Mouse (Mus musculus) liver, adult 2 months (tissue): ENCODE measurements around the gene Fam71b. TPM values are rescaled to one million over a fixed set of nuclear protein-coding genes. Genes with fewer than 3 reads are reported as not detected.

Experiments used
- DNase-seq: peaks from one replicate; pipeline ENCODE4 v3.0.0-alpha.2; 2011; ENCODE audit warnings: low read depth, low spot score; ENCODE audit errors: extremely low read depth
- H3K27ac ChIP-seq: fragments of 200-500 bp; replicated peaks from 2 replicates; pipeline ENCODE4 v1.5.1; 2012; ENCODE audit warnings: low read depth, mild to moderate bottlenecking, control low read depth, inconsistent platforms, low read length; ENCODE audit not compliant: insufficient read depth
- H3K27me3 ChIP-seq: fragments of 200-500 bp; 2 replicates; pipeline ENCODE4 v1.6.1; 2012; ENCODE audit warnings: mild to moderate bottlenecking, moderate library complexity, low read length, inconsistent platforms; ENCODE audit not compliant: control insufficient read depth, insufficient read depth
- H3K36me3 ChIP-seq: fragments of 200-500 bp; 2 replicates; pipeline ENCODE4 v1.6.1; 2012; ENCODE audit warnings: low read length, inconsistent platforms; ENCODE audit not compliant: control insufficient read depth, insufficient read depth
- H3K4me1 ChIP-seq: fragments of 200-500 bp; 2 replicates; pipeline ENCODE4 v1.6.1; 2011; ENCODE audit warnings: low read length; ENCODE audit not compliant: control insufficient read depth, insufficient read depth
- H3K4me3 ChIP-seq: fragments of 200-500 bp; 2 replicates; pipeline ENCODE4 v1.5.1; 2011; ENCODE audit warnings: low read depth, mild to moderate bottlenecking, control low read depth, low read length, moderate library complexity; ENCODE audit not compliant: insufficient read depth
- H3K79me2 ChIP-seq: fragments of 200-500 bp; 2 replicates; pipeline ENCODE4 v1.6.1; 2012; ENCODE audit warnings: inconsistent platforms, mild to moderate bottlenecking, low read length, moderate library complexity; ENCODE audit not compliant: control insufficient read depth, insufficient read depth
- H3K9ac ChIP-seq: fragments of 200-500 bp; 2 replicates; pipeline ENCODE4 v1.6.1; 2012; ENCODE audit warnings: low read depth, mild to moderate bottlenecking, control low read depth, inconsistent platforms, low read length
- CTCF ChIP-seq: fragments of 200-500 bp; IDR thresholded peaks from 2 replicates; pipeline ENCODE4 v1.5.1; 2011; ENCODE audit warnings: low read depth, low read length, control low read depth
- POLR2A ChIP-seq: fragments of 200-500 bp; IDR thresholded peaks from 2 replicates; pipeline ENCODE4 v1.6.1; 2011; ENCODE audit warnings: low read length, control low read depth; ENCODE audit not compliant: insufficient read depth; ENCODE audit errors: extremely low read depth
- whole genome bisulfite sequencing: fragments of 180-500 bp; shearing (Covaris S2); methylation state at CpG from one replicate; pipeline ENCODE4 v1.1.7; 2018; 5-methylcytosine and 5-hydroxymethylcytosine counted together
- polyA plus RNA-seq: library from polyadenylated mRNA; depleted of rRNA; stranded (reverse); fragments of >200 nt; gene quantifications from 2 replicates; pipeline ENCODE4 v1.2.3, GENCODE M21; 2012; rRNA removed
- total RNA-seq: library from RNA; depleted of rRNA; stranded (reverse); fragments of >200 nt; gene quantifications from 2 replicates; pipeline ENCODE4 v1.2.3, GENCODE M21; 2014; rRNA removed

Fam71b gene
- total and polyA plus RNA-seq, 2 experiments: not detected

- Histone ChIP-seq H3K27ac (no peak overlapping the region), H3K4me1 (no peaks in the 10 kb centered on the region; the same call in 1 of the 2 replicates), H3K36me3 (no peaks in the 10 kb centered on the region; the same call in 1 of the 2 replicates), H3K9ac (no peak overlapping the region), H3K79me2 (no peaks in the 10 kb centered on the region), H3K27me3 (no peaks in the 10 kb centered on the region), H3K4me3 (0 out of 2 replicates have a peak overlapping the region, but pooled peaks have one; percentile 23)
- DNase-seq: no peak
- TF ChIP-seq CTCF (no peak), POLR2A (no peak)
- 71% methylated on average over 13 of the region's 13 CpGs for WGBS
Measured at GRCm38 (mm10) chr11:46447644-46448484, 51.5 kb downstream of the Fam71b start.

- H3K9ac ChIP-seq: no peak overlapping the region
- no peaks in the 10 kb centered on the region for H3K27me3 ChIP-seq
- no peaks in the 10 kb centered on the region for H3K4me1 ChIP-seq
- no peak for DNase-seq
- H3K4me3 ChIP-seq: no peak overlapping the region
- no peaks in the 10 kb centered on the region for H3K36me3 ChIP-seq
- 80% methylated on average over 11 of the region's 11 CpGs for whole genome bisulfite sequencing
- no peaks in the 10 kb centered on the region for H3K79me2 ChIP-seq
- no peak for TF ChIP-seq CTCF
- H3K27ac ChIP-seq: no peak overlapping the region
Measured at GRCm38 (mm10) chr11:46449461-46450080, 53.2 kb downstream of the Fam71b start.

GRCm38 (mm10) chr11:46454453-46455045, 58.2 kb downstream of the Fam71b start, which contains the start of gene Havcr2:
Gene Havcr2, plus strand, starts transcription at chr11:46454935.
- Histone ChIP-seq H3K4me1 (no peaks in the 10 kb centered on the region), H3K36me3 (no peaks in the 10 kb centered on the region), H3K9ac (no peak within 1 kb of the TSS), H3K27ac (no peak within 1 kb of the TSS), H3K4me3 (no peak within 1 kb of the TSS), H3K27me3 (no peaks in the 10 kb centered on the region), H3K79me2 (no peaks in the 10 kb centered on the region)
- DNase-seq: peak; percentile 13
- TF ChIP-seq CTCF (no peak), POLR2A (no peak)
- WGBS: 74% methylated on average over 6 of the region's 6 CpGs

Other genes with a start within 250 kb of the Fam71b start
- not detected in 2 replicates for gene Nipal4, start 230.1 kb upstream of the Fam71b start, total RNA-seq
- gene Nipal4, start 230.1 kb upstream of the Fam71b start, polyA plus RNA-seq: 0.02 TPM in 1 of 2 replicates, not detected in the other
- not detected in 2 replicates for gene Fndc9, start 161.0 kb upstream of the Fam71b start, total RNA-seq
- not detected in 2 replicates for gene Fndc9, start 161.0 kb upstream of the Fam71b start, polyA plus RNA-seq
- gene Cyfip2, start 83.7 kb upstream of the Fam71b start, total RNA-seq: 0.55 and 1.5 TPM in 2 replicates
- gene Cyfip2, start 83.7 kb upstream of the Fam71b start, polyA plus RNA-seq: 0.71 and 0.73 TPM in 2 replicates
- 0.27 and 0.46 TPM in 2 replicates for gene Itk, start 7.0 kb upstream of the Fam71b start, total RNA-seq
- 0.22 and 0.24 TPM in 2 replicates for gene Itk, start 7.0 kb upstream of the Fam71b start, polyA plus RNA-seq
- gene Med7, start 40.4 kb downstream of the Fam71b start, total RNA-seq: 12.0 and 14.8 TPM in 2 replicates
- gene Med7, start 40.4 kb downstream of the Fam71b start, polyA plus RNA-seq: 9.1 and 14.7 TPM in 2 replicates
- 0.18 and 0.27 TPM in 2 replicates for gene Havcr2, start 58.4 kb downstream of the Fam71b start, total RNA-seq
- gene Havcr2, start 58.4 kb downstream of the Fam71b start, polyA plus RNA-seq: 0.02 TPM in 1 of 2 replicates, not detected in the other
- not detected in 2 replicates for gene Gm12169, start 127.7 kb downstream of the Fam71b start, total RNA-seq
- not detected in 2 replicates for gene Gm12169, start 127.7 kb downstream of the Fam71b start, polyA plus RNA-seq
- gene BC053393, start 175.0 kb downstream of the Fam71b start, total RNA-seq: not detected in 2 replicates
- not detected in 2 replicates for gene BC053393, start 175.0 kb downstream of the Fam71b start, polyA plus RNA-seq
- not detected in 2 replicates for gene Dppa1, start 232.7 kb downstream of the Fam71b start, total RNA-seq
- not detected in 2 replicates for gene Dppa1, start 232.7 kb downstream of the Fam71b start, polyA plus RNA-seq